Mouse (Mus musculus) G1E (cell line): ENCODE measurements around the gene Oog2.

ENCODE experiments used
- CTCF ChIP-seq: IDR thresholded peaks from 2 replicates; pipeline ENCODE4 v1.5.1; 2012; ENCODE audit warnings: low read depth, low read length, inconsistent platforms, mixed read lengths
- POLR2AphosphoS5 ChIP-seq: IDR thresholded peaks from 2 replicates; pipeline ENCODE4 v1.6.1; 2012; ENCODE audit warnings: low read depth, low read length, inconsistent platforms; ENCODE audit not compliant: insufficient replicate concordance
- TAL1 ChIP-seq: conservative IDR thresholded peaks from 2 replicates; pipeline ENCODE4 v1.6.1; 2012; ENCODE audit warnings: low read depth, low read length, inconsistent platforms, mixed read lengths

GRCm38 (mm10) chr4:144190419-144190818 is at the start of gene Oog2:
- TF ChIP-seq TAL1: no peak
- no peak for TF ChIP-seq CTCF
- TF ChIP-seq POLR2AphosphoS5: no peak
